Mouse (Mus musculus) hindbrain, embryonic 11.5 days (tissue): Measurements from ENCODE around the gene Npas2. TPM values are rescaled to one million over a fixed set of nuclear protein-coding genes. Genes with fewer than 3 reads are reported as not detected.

Experiments
- ATAC-seq: fragments of 200-750 bp; cut with Nextera tagmentation; 2 replicates; pipeline ENCODE4 v1.8.0; 2017; ENCODE audit warnings: mild to moderate bottlenecking, moderate TSS enrichment, moderate library complexity; ENCODE audit not compliant: low FRiP score
- DNase-seq: peaks from one replicate; pipeline ENCODE4 v3.0.0-alpha.2; 2015; ENCODE audit warnings: low spot score
- H3K27ac ChIP-seq: fragments of 300-500 bp; sonication (generic); 2 replicates; pipeline ENCODE4 v1.5.1; 2014; ENCODE audit warnings: mild to moderate bottlenecking, low read depth, low read length
- H3K27me3 ChIP-seq: fragments of 300-500 bp; sonication (generic); 2 replicates; pipeline ENCODE4 v1.6.1; 2014; ENCODE audit warnings: mild to moderate bottlenecking, low read length, moderate library complexity, mixed read lengths; ENCODE audit not compliant: control insufficient read depth, insufficient read depth
- H3K36me3 ChIP-seq: fragments of 300-500 bp; sonication (generic); 2 replicates; pipeline ENCODE4 v1.6.1; 2014; ENCODE audit warnings: mild to moderate bottlenecking, low read length, moderate library complexity, mixed read lengths; ENCODE audit not compliant: control insufficient read depth, insufficient read depth
- H3K4me1 ChIP-seq: fragments of 300-500 bp; sonication (generic); replicated peaks from 2 replicates; pipeline ENCODE4 v1.6.1; 2014; ENCODE audit warnings: low read length, mixed read lengths; ENCODE audit not compliant: control insufficient read depth, insufficient read depth
- H3K4me2 ChIP-seq: fragments of 300-500 bp; sonication (generic); replicated peaks from 2 replicates; pipeline ENCODE4 v1.6.1; 2014; ENCODE audit warnings: mild to moderate bottlenecking, low read depth, low read length
- H3K4me3 ChIP-seq: fragments of 300-500 bp; sonication (generic); 2 replicates; pipeline ENCODE4 v1.5.1; 2014; ENCODE audit warnings: low read depth, low read length
- H3K9ac ChIP-seq: fragments of 300-500 bp; sonication (generic); 2 replicates; pipeline ENCODE4 v1.6.1; 2014; ENCODE audit warnings: low read depth, low read length
- H3K9me3 ChIP-seq: fragments of 300-500 bp; sonication (generic); 2 replicates; pipeline ENCODE4 v1.6.1; 2016; ENCODE audit warnings: low read length; ENCODE audit not compliant: control insufficient read depth
- WGBS: fragments of 180-500 bp; shearing (Covaris S2); extraction: QIAGEN DNeasy Blood & Tissue Kit; methylation state at CpG from one replicate; pipeline ENCODE4 v1.1.7; 2014; 5-methylcytosine and 5-hydroxymethylcytosine counted together
- polyA plus RNA-seq: library from polyadenylated mRNA; unstranded; fragments of >200 nt; fragmentation: Nextera tagmentation; extraction: Ambion mirVana; gene quantifications from 2 replicates; pipeline ENCODE4 v1.2.1, GENCODE M21; 2014

Gene Npas2
- polyA plus RNA-seq, 1 experiment from 2014 or later = 0.12 TPM

DNA sequence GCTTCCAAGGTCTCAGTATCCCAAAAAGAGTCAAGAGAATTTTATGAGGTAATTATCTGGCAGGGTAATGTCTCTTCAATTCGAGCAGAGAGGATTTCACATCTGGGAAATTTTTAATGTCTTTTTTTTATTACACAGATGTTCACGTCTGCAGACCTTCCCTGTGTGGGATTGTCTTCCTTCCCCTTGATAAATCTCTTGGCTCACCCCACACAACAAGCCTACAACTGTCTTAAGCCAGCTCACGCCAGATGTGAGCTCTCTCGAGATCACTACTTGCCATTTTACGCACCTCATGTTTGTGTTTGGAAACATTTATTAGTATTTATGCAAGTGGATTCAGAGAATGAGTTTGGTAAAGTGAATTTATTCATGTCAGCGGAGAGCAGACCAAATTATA lies 128.4 kb downstream of the Npas2 start:
- ATAC-seq = no peak
- DNase-seq = no peak
- no peaks in the 10 kb centered on the region for H3K9me3 ChIP-seq

GRCm38 (mm10) chr1:39325228-39325627 lies 131.7 kb downstream of the Npas2 start:
- no peak overlapping the region for H3K4me2 ChIP-seq
- H3K27me3 ChIP-seq = no peaks in the 10 kb centered on the region
- H3K9ac ChIP-seq = no peak overlapping the region
- ATAC-seq = no peak
- H3K27ac ChIP-seq = no peak overlapping the region
- H3K9me3 ChIP-seq = no peaks in the 10 kb centered on the region
- 86% methylated on average over 6 of the region's 6 CpGs for WGBS
- H3K4me3 ChIP-seq = no peak overlapping the region
- H3K4me1 ChIP-seq = no peaks in the 10 kb centered on the region
- DNase-seq = no peak
- H3K36me3 ChIP-seq = no peaks in the 10 kb centered on the region

More for the DNA sequence above, 128.4 kb downstream of the Npas2 start:
- Histone ChIP-seq H3K27ac (no peak overlapping the region), H3K4me3 (no peak overlapping the region), H3K4me1 (no peaks in the 10 kb centered on the region), H3K9ac (no peak overlapping the region), H3K36me3 (no peaks in the 10 kb centered on the region), H3K4me2 (no peak overlapping the region), H3K27me3 (no peaks in the 10 kb centered on the region)
- 88% methylated on average over 6 of the region's 6 CpGs for WGBS

GRCm38 (mm10) chr1:39327546-39327945 lies 134.0 kb downstream of the Npas2 start:
- H3K9ac ChIP-seq = no peak overlapping the region
- H3K4me2 ChIP-seq = no peak overlapping the region
- H3K4me1 ChIP-seq = no peaks in the 10 kb centered on the region
- no peaks in the 10 kb centered on the region for H3K9me3 ChIP-seq
- no peaks in the 10 kb centered on the region for H3K36me3 ChIP-seq
- H3K4me3 ChIP-seq = no peak overlapping the region
- H3K27me3 ChIP-seq = no peaks in the 10 kb centered on the region
- no peak overlapping the region for H3K27ac ChIP-seq
- no peak for DNase-seq
- no peak for ATAC-seq
- 81% methylated on average over 7 of the region's 7 CpGs for WGBS

DNA sequence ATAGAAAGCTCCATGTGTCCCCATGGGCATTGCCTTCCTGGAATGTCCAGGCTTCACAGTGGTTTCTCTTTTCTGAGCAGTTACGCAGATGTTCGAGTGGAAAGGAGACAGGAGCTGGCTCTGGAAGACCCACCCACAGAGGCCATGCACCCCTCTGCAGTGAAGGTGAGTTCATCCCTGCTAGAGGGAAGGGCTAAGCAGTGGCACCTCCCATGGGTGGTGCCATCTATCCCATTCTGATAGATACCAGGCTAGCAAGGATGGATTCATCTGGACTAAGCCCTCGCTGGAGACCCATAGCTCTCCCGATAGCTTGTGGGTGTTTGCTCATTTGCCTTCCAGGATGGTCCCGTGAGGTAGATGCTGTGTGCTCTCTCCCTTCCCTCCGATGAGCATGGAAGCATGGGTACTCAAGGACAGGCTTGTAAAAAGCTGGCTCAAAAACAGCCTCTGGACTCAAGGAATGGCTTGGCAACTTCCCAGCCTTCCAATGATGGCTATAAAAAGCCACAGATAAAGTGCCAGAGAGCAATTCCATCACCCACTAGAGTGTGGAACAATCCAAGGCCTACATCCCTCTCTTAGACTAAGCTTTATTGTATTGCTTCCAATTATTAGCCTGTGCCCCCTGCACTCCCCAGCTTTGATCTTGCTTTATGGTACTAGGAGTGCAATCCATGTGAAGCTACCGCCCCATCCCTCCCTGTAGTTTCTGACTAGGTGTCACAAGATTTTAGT lies 137.5 kb downstream of the Npas2 start:
- H3K4me1 ChIP-seq = no peaks in the 10 kb centered on the region
- no peak overlapping the region for H3K4me3 ChIP-seq
- ATAC-seq = no peak
- H3K27me3 ChIP-seq = 0 out of 2 replicates have a peak, but pooled peaks cover 3% of the 10 kb centered on the region
- H3K9me3 ChIP-seq = no peaks in the 10 kb centered on the region
- no peaks in the 10 kb centered on the region for H3K36me3 ChIP-seq
- no peak overlapping the region for H3K9ac ChIP-seq
- H3K4me2 ChIP-seq = no peak overlapping the region
- H3K27ac ChIP-seq = no peak overlapping the region
- no peak for DNase-seq
- WGBS = 89% methylated on average over 7 of the region's 7 CpGs

GRCm38 (mm10) chr1:39332456-39332855 lies 138.9 kb downstream of the Npas2 start:
- H3K27ac ChIP-seq = no peak overlapping the region
- 83% methylated on average over 4 of the region's 4 CpGs for WGBS
- no peak overlapping the region for H3K9ac ChIP-seq
- H3K9me3 ChIP-seq = no peaks in the 10 kb centered on the region
- H3K4me2 ChIP-seq = no peak overlapping the region
- DNase-seq (no peak), ATAC-seq (no peak)
- no peak overlapping the region for H3K4me3 ChIP-seq
- H3K4me1 ChIP-seq = no peaks in the 10 kb centered on the region
- H3K36me3 ChIP-seq = no peaks in the 10 kb centered on the region
- H3K27me3 ChIP-seq = 0 out of 2 replicates have a peak, but pooled peaks cover 3% of the 10 kb centered on the region

DNA sequence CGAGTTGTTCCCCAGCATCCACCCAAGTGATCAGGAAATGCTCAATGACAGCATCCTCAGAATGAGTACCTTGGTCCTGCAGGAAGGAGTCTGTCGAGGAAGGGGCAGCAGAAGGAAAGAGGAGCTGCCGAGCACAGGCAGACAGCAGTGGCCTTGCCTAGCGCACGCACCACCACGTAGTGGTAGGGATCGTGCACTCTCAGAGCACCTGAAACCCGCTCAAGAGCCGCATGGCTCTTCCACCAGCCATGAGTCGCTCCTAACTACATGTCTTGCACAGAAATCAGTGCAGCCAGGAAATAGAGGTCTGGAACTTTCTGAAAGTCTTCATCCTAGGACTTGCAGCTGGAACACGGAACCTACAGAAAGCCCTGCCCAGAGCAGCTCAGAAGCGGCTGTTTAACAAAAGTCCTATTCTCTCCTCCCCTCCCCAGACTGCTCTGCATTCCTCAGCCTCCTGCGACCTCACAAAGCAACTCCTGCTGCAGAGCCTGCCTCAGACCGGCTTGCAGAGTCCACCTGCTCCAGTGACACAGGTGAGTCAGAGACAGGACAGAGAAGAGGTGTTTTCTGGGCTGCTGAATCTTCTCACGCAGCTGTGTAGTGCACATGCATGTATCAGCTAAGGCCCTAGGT lies 142.1 kb downstream of the Npas2 start:
- no peak for DNase-seq
- Histone ChIP-seq H3K36me3 (no peaks in the 10 kb centered on the region), H3K27me3 (0 out of 2 replicates have a peak, but pooled peaks cover 3% of the 10 kb centered on the region), H3K9ac (no peak overlapping the region), H3K4me1 (no peaks in the 10 kb centered on the region), H3K4me2 (no peak overlapping the region), H3K27ac (no peak overlapping the region), H3K4me3 (no peak overlapping the region), H3K9me3 (no peaks in the 10 kb centered on the region)
- WGBS = 32% methylated on average over 15 of the region's 15 CpGs
- ATAC-seq = no peak

GRCm38 (mm10) chr1:39336788-39337187 lies 143.3 kb downstream of the Npas2 start:
- Histone ChIP-seq H3K9me3 (no peaks in the 10 kb centered on the region), H3K27ac (no peak overlapping the region), H3K4me3 (no peak overlapping the region), H3K4me2 (no peak overlapping the region), H3K27me3 (0 out of 2 replicates have a peak, but pooled peaks cover 3% of the 10 kb centered on the region), H3K4me1 (no peaks in the 10 kb centered on the region), H3K36me3 (no peaks in the 10 kb centered on the region), H3K9ac (no peak overlapping the region)
- 84% methylated on average over 8 of the region's 8 CpGs for WGBS
- no peak for DNase-seq
- ATAC-seq = no peak

DNA sequence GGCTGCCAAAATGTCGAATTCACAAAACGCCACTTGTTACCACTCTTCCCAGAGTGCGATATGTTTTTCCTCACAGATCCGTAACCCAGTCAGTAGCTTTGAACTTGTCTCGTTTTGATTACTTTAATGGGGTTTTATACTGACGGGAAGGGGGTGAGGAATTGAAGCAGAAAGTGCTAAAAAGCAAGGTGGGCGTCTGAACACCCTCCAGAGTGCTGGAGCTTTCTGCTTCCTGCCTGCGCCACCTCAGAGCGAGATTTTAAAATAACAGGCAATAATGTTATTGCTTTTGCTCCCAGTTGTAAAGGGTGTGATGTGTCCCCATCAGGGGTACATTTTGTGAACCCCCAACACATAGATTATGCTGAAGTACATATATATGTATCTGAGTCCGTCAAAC lies 145.3 kb downstream of the Npas2 start:
- no peaks in the 10 kb centered on the region for H3K4me1 ChIP-seq
- 79% methylated on average over 10 of the region's 10 CpGs for WGBS
- no peak for ATAC-seq

DNA sequence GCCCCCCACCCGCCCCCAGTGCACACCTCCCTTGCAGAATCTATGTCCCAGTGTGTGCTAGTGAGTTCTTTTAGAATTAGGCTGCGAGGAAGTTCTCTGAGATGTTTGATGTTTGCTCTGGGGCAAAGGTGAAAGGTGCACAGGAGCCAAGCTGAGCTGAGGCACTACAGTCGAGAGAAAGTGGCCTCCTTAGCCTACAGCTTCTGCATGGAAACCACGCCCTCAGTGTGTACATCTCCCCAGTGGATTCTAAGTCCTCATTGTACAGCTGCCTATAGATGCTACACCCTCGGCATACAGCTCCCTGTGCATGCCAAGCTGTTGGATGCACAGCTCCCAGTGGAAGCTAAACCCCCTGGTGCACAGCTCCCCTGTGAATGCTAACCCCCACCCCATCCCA lies 145.9 kb downstream of the Npas2 start:
- WGBS = 45% methylated on average over 5 of the region's 5 CpGs
- no peak overlapping the region for H3K4me3 ChIP-seq
- 0 out of 2 replicates have a peak, but pooled peaks cover 3% of the 10 kb centered on the region for H3K27me3 ChIP-seq
- no peak for ATAC-seq
- H3K36me3 ChIP-seq = no peaks in the 10 kb centered on the region
- H3K4me2 ChIP-seq = no peak overlapping the region
- H3K9ac ChIP-seq = no peak overlapping the region
- no peak overlapping the region for H3K27ac ChIP-seq
- no peaks in the 10 kb centered on the region for H3K9me3 ChIP-seq
- DNase-seq = no peak
- no peaks in the 10 kb centered on the region for H3K4me1 ChIP-seq

More for the DNA sequence above, 145.3 kb downstream of the Npas2 start:
- Histone ChIP-seq H3K4me2 (no peak overlapping the region), H3K27me3 (0 out of 2 replicates have a peak, but pooled peaks cover 3% of the 10 kb centered on the region), H3K9me3 (no peaks in the 10 kb centered on the region), H3K9ac (no peak overlapping the region), H3K36me3 (no peaks in the 10 kb centered on the region), H3K27ac (no peak overlapping the region), H3K4me3 (no peak overlapping the region)
- DNase-seq = no peak
